Mouse (Mus musculus) adrenal gland, adult (tissue): Measurements from ENCODE around the gene Ptbp3.
"Not testable (repeated sequence)": the region's sequence is repeated elsewhere in the genome, so short reads cannot be mapped to it uniquely, and the experiment has no call there.

Experiments
- DNase-seq, 2 experiments: peaks; one replicate each; pipeline ENCODE4 v3.0.0; 2022 to 2023; ENCODE audit warnings: low spot score in 1 of 2; ENCODE audit not compliant: inconsistent age in 2 of 2

Gene Ptbp3

DNA sequence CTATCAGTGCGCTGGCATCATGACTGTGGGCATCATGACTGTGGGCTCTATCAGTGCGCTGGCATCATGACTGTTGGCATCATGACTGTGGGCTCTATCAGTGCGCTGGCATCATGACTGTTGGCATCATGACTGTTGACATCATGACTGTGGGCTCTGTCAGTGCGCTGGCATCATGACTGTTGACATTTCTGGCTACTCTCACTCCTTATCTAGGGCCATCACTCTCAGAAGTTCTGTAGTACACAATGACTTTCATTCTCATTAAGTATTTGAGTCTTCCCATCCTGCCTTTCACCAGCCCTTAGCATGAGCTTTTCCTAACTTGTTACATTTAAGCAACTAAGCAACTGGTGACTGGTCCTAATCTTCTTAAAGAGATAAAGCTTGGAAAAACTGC, 8.2 kb upstream of the Ptbp3 start:
- DNase-seq = not testable (repeated sequence)

DNA sequence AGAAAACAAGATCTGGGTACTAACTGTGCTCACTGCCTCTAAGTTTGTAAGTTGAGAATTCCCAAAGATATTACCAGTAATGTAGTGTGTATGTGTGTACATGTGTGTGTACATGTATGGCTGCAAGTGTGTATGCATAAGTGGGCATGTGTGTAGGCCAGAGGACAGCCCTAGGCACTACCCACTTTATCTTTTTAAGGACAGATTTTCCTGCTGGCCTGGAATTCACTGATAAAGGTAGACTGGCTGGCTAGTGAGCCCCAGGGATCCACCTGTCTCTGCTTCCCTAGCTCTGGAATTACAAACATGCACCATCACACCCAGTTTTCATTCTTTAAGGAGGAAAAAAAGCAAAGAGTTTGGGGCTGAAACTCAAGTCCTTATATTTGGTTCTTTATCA, 6.0 kb upstream of the Ptbp3 start:
- DNase-seq = no peak

- no peak for DNase-seq
Measured at GRCm38 (mm10) chr4:59553576-59553975, 4.4 kb upstream of the Ptbp3 start.

DNA sequence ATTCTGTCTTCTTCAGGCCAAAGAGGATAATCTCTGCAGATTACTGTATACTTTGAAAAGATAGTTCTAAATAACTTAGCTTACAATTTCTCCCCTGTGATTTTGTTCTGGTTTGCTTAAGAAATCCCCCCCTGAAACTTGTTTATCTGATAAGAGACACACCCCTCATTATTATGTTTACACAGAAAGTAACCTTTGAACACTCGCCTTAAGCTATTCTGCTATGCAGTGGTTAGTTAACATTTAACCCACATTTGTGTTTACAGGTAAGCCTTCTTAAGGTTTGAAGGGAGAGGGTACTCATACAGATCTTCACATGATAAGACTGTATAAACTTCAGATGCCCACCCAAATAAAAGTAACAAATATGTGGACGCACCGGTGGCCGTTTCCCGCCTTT, 3.7 kb upstream of the Ptbp3 start:
- DNase-seq = no peak

- peak; percentile 48 to 79 for DNase-seq
Measured at GRCm38 (mm10) chr4:59551901-59552300, 2.7 kb upstream of the Ptbp3 start.

DNA sequence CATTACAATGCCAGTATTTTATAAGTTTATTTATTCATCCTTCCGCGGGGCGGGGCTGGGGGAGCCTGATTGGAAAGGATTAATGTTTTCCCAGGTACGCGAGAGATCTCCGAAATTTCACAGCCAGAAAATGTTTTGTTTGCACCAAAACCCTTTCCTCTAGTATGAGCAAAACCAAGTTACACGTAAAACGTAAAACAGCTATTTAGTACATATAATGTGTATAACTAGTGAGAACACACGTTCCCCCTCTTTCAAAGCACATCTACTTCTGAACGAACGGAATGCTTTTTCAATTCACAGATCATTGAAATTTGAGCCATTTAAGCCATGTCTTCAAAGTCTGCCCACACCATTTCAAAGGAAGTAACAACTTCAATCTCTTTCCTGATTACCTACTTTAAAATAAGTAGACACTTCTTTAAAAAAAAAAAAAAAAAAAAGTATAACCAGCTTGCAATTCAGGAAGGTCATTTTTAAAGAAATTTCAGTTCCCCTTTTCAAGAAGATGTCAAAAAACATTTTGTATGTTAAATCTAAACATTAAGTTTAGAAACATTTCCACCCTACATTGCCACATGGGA, 905 bp upstream of the Ptbp3 start:
- DNase-seq = no peak

GRCm38 (mm10) chr4:59548560-59549174, 497 bp downstream of the Ptbp3 start:
- peak; percentile 85 to 95 for DNase-seq

GRCm38 (mm10) chr4:59548011-59548559, 1.1 kb downstream of the Ptbp3 start:
- peak in 1 of 2 experiments; percentile 62 for DNase-seq

- peak; percentile 34 to 77 for DNase-seq
Measured at GRCm38 (mm10) chr4:59547136-59547889, 1.9 kb downstream of the Ptbp3 start.

DNA sequence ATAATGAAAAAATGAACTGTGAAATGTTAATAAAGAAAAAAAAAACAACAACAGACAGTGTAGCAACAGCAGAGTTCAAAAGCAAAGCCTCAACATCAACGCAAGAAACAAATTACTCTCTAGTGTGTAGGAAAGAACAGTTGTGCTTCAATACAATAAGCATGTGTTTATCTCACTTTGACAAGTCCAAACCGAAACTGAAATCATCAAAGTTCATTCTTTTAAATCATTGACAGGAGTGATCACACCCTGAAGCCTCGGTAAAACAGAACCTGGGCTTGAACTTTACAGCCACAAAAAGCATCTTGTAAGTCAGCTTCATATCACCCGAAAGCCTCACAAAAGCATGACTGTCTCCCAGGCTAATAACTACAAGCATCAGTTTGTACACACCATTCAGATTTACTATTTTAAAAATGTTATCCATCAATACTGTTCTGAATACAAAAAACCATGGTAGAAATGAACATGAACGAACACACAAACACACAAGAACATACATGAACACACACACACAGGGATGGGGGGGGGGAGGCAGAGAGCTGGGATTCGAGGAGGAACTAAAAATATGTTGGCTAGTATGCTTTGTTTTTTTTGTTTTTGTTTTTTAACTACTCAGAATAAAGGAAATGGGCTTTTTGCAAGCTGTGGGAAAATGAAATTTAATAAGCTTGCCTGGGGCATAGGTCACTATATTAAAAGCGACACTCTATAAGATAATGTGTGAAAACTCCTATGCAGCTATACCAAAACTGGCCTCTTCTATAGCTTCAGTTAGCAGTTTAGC, 2.7 kb downstream of the Ptbp3 start:
- peak in 1 of 2 experiments; percentile 64 for DNase-seq

DNA sequence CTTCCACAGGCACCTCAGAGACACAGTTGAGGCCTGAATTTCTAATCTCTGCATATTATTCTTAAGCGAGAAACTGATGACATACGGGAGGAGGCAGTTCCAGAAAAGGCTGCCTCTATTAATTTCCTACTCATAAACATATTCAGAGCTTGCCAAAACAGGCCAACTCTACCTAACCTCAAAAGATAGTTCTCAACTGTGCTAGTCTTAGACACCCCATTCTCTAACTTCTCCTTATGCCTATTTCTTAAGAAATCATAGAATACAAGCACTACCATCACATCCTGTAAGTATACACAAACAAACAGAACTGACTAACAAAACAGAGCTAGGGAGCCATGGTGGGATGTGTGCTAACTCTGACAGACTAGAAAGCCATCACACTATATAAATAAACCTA, 4.5 kb downstream of the Ptbp3 start:
- DNase-seq = no peak

- no peak for DNase-seq
Measured at GRCm38 (mm10) chr4:59543006-59543405, 6.2 kb downstream of the Ptbp3 start.

GRCm38 (mm10) chr4:59536281-59536680, 12.9 kb downstream of the Ptbp3 start:
- DNase-seq = no peak

- DNase-seq = no peak
Measured at GRCm38 (mm10) chr4:59535624-59536023, 13.5 kb downstream of the Ptbp3 start.

GRCm38 (mm10) chr4:59533268-59533667, 15.9 kb downstream of the Ptbp3 start:
- DNase-seq = no peak

GRCm38 (mm10) chr4:59531172-59531571, 18.0 kb downstream of the Ptbp3 start:
- DNase-seq = no peak

- no peak for DNase-seq
Measured at GRCm38 (mm10) chr4:59527470-59527869, 21.7 kb downstream of the Ptbp3 start.

DNA sequence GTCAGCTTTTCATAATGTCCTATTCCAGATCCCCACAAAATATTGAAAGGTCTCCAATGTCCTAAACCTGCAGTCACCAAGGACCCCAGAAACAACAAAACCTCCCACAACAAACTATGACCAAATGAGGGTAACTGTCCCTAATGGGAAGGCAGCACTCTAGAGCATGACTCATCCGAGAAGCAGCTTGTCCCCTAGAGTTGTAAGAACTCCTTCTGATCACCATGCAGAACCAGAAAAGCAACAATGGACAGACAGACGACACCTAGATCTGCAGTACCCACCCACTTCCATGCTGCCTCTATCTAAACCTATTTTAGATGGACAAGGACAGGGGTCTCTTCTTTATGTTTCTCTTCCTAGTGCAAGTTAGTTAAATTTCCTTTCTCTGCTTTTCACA, 22.4 kb downstream of the Ptbp3 start:
- no peak for DNase-seq

DNA sequence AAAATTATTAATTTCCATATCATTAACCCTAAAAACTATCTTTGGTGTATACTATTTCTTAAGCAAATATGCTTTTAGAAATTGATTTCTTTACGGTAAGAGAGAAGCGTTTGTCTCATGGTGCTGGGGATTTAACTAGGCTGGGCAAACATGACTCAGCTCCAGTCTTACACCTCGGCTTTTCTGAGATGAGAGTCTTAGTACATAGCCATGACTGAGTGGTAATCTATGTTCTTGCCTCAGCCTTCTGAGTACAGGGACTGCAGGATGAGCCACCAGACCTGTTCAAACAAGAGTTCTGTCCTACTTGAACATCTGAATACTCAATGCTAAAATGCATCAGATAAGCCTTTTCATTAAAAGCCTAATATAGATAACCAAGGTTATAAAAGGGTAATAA, 24.3 kb downstream of the Ptbp3 start:
- DNase-seq = no peak

- DNase-seq = no peak
Measured at GRCm38 (mm10) chr4:59510321-59510720, 38.8 kb downstream of the Ptbp3 start.

DNA sequence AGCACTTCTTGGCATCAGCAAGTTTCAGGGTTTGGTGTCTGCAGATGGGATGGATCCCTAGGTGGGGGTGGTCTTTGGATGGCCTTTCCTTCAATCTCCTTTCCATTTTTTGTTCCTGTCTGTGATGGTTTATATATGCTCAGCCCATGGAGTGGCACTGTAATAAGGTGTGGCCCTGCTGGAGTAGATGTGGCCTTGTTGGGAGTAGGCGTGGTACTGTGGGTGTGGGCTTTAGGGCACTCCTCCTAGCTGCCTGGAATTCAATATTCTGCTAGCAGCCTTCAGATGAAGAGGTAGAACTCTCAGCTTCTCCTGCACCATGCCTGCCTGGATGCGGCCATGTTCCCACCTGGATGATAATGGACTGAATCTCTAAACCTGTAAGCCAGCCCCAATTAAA, 39.6 kb downstream of the Ptbp3 start:
- DNase-seq = no peak
